Mouse (Mus musculus) midbrain, postnatal 0 days (tissue): ENCODE measurements around the gene Mki67. TPM values are rescaled to one million over a fixed set of nuclear protein-coding genes. Genes with fewer than 3 reads are reported as not detected.
A peak's percentile ranks its signal among the peaks of the same experiment; 100 is the strongest.

ENCODE experiments used
- ATAC-seq: fragments of 200-750 bp; cut with Nextera tagmentation; 2 replicates; pipeline ENCODE4 v1.8.0; 2017; ENCODE audit warnings: moderate number of reproducible peaks, mild to moderate bottlenecking, moderate TSS enrichment, moderate library complexity; ENCODE audit not compliant: low FRiP score
- DNase-seq: peaks from one replicate; pipeline ENCODE4 v3.0.0-alpha.2; 2015; ENCODE audit warnings: low spot score
- H3K27ac ChIP-seq: fragments of 300-500 bp; sonication (generic); 2 replicates; pipeline ENCODE4 v1.5.1; 2014; ENCODE audit warnings: low read depth, mild to moderate bottlenecking, low read length, mixed read lengths
- H3K27me3 ChIP-seq: fragments of 300-500 bp; sonication (generic); 2 replicates; pipeline ENCODE4 v1.6.1; 2014; ENCODE audit warnings: low read length, control low read depth, mixed read lengths; ENCODE audit not compliant: insufficient read depth
- H3K36me3 ChIP-seq: fragments of 300-500 bp; sonication (generic); 2 replicates; pipeline ENCODE4 v1.6.1; 2014; ENCODE audit warnings: low read length, control low read depth, mixed read lengths; ENCODE audit not compliant: insufficient read depth
- H3K4me1 ChIP-seq: fragments of 300-500 bp; sonication (generic); 2 replicates; pipeline ENCODE4 v1.6.1; 2014; ENCODE audit warnings: mild to moderate bottlenecking, control low read depth, antibody characterized with exemption, low read length, mixed read lengths; ENCODE audit not compliant: insufficient read depth
- H3K4me2 ChIP-seq: fragments of 300-500 bp; sonication (generic); 2 replicates; pipeline ENCODE4 v1.6.1; 2014; ENCODE audit warnings: low read depth, mild to moderate bottlenecking, low read length, mixed read lengths; ENCODE audit not compliant: poor library complexity, severe bottlenecking
- H3K4me3 ChIP-seq: fragments of 300-500 bp; sonication (generic); 2 replicates; pipeline ENCODE4 v1.5.1; 2014; ENCODE audit warnings: low read depth, mild to moderate bottlenecking, low read length, moderate library complexity
- H3K9ac ChIP-seq: fragments of 300-500 bp; sonication (generic); replicated peaks from 2 replicates; pipeline ENCODE4 v1.6.1; 2014; ENCODE audit warnings: mild to moderate bottlenecking, low read length, moderate library complexity, mixed read lengths; ENCODE audit not compliant: poor library complexity, severe bottlenecking
- H3K9me3 ChIP-seq: fragments of 300-500 bp; sonication (generic); 2 replicates; pipeline ENCODE4 v1.6.1; 2016; ENCODE audit warnings: low read length, control low read depth
- CTCF ChIP-seq: IDR thresholded peaks from 2 replicates; pipeline ENCODE4 v1.5.1; 2016; ENCODE audit warnings: antibody characterized with exemption, mild to moderate bottlenecking
- WGBS: fragments of 180-500 bp; shearing (Covaris S2); extraction: QIAGEN DNeasy Blood & Tissue Kit; methylation state at CpG from one replicate; pipeline ENCODE4 v1.1.7; 2014; 5-methylcytosine and 5-hydroxymethylcytosine counted together
- polyA plus RNA-seq: library from polyadenylated mRNA; unstranded; fragments of >200 nt; fragmentation: Nextera tagmentation; extraction: Ambion mirVana; gene quantifications from 2 replicates; pipeline ENCODE4 v1.2.1, GENCODE M21; 2015
- total RNA-seq: library from RNA; depleted of rRNA; stranded (reverse); fragments of >200 nt; gene quantifications from 2 replicates; pipeline ENCODE4 v1.2.3, GENCODE M21; 2014

Mki67 gene
- total and polyA plus RNA-seq, 2 experiments from 2014 or later = 2.1 to 8.9 TPM

GRCm38 (mm10) chr7:135676722-135677121 lies 39.4 kb downstream of the Mki67 start:
- no peak for TF ChIP-seq CTCF
- 83% methylated on average over 8 of the region's 8 CpGs for WGBS
- Histone ChIP-seq H3K27ac (no peak overlapping the region), H3K4me2 (no peak overlapping the region), H3K4me3 (no peak overlapping the region), H3K27me3 (no peaks in the 10 kb centered on the region), H3K4me1 (no peaks in the 10 kb centered on the region), H3K36me3 (no peaks in the 10 kb centered on the region; the same call in 1 of the 2 replicates), H3K9me3 (no peaks in the 10 kb centered on the region), H3K9ac (no peak overlapping the region)
- ATAC-seq (no peak), DNase-seq (peak; percentile 47)

DNA sequence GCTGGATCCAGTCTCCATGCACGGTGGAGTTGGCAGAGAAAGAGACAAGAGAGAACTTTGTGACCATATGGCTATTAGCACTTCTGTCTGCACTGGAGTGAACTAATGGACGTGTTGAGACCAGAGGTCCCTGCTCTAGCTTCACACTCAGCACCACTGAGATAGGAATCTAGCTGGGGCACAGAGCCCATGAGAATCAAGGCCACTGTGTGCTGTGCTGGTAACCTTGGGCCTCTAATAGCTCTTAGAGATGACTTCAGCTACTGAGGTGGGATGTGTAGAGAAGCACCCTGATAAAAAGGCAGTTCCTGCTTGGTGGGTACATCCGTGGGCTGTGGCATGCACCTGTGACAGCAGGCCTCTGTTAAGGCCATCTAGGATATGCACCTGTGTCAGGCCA lies 42.6 kb downstream of the Mki67 start:
- ATAC-seq = no peak
- Histone ChIP-seq H3K9ac (no peak overlapping the region), H3K36me3 (no peaks in the 10 kb centered on the region), H3K4me3 (no peak overlapping the region), H3K27me3 (no peaks in the 10 kb centered on the region), H3K9me3 (no peaks in the 10 kb centered on the region), H3K4me2 (no peak overlapping the region), H3K4me1 (no peaks in the 10 kb centered on the region), H3K27ac (no peak overlapping the region)
- DNase-seq = no peak
- no peak for TF ChIP-seq CTCF
- WGBS = 70% methylated on average over 3 of the region's 3 CpGs

- peak; percentile 92 for TF ChIP-seq CTCF
- no peaks in the 10 kb centered on the region for H3K9me3 ChIP-seq
- no peak overlapping the region for H3K4me3 ChIP-seq
- ATAC-seq (peak; percentile 56), DNase-seq (peak; percentile 94)
- 41% methylated on average over 16 of the region's 16 CpGs for WGBS
- H3K27me3 ChIP-seq = no peaks in the 10 kb centered on the region
- no peak overlapping the region for H3K4me2 ChIP-seq
- H3K9ac ChIP-seq = no peak overlapping the region
- H3K27ac ChIP-seq = no peak overlapping the region
- 0 out of 2 replicates have a peak, but pooled peaks cover 2% of the 10 kb centered on the region for H3K36me3 ChIP-seq
- no peaks in the 10 kb centered on the region for H3K4me1 ChIP-seq
Measured at GRCm38 (mm10) chr7:135668852-135669739, 47.1 kb downstream of the Mki67 start.

DNA sequence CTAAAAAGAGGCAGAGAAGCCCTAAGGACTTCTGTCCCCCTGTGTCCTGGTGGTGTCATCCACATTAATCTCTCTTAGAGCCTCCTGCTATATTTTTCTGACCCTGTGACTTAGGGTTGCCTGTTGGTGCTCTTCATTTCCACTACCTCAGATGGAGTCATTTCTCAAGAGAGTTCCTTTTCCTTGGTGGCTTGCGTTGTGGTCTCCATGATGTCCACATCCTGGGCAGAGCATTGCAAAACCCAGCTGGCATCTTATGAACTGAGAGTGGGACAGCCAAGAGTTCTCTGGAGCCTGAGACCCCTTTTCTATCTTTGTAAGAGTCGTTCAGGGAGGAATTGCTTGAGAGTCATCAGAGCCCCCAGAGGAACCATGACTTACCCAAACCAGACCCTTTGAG lies 49.8 kb downstream of the Mki67 start:
- no peak overlapping the region for H3K9ac ChIP-seq
- WGBS = 90% methylated on average over 2 of the region's 2 CpGs
- no peaks in the 10 kb centered on the region for H3K27me3 ChIP-seq
- DNase-seq (no peak), ATAC-seq (no peak)
- H3K4me2 ChIP-seq = no peak overlapping the region
- H3K4me1 ChIP-seq = no peaks in the 10 kb centered on the region
- no peaks in the 10 kb centered on the region for H3K9me3 ChIP-seq
- H3K36me3 ChIP-seq = peaks cover 5% of the 10 kb centered on the region; the same call in 1 of the 2 replicates
- no peak overlapping the region for H3K27ac ChIP-seq
- TF ChIP-seq CTCF = no peak
- H3K4me3 ChIP-seq = no peak overlapping the region

- Histone ChIP-seq H3K36me3 (peaks cover 10% of the 10 kb centered on the region), H3K9me3 (no peaks in the 10 kb centered on the region), H3K4me2 (no peak overlapping the region), H3K4me3 (no peak overlapping the region), H3K27ac (no peak overlapping the region), H3K9ac (no peak overlapping the region), H3K27me3 (no peaks in the 10 kb centered on the region), H3K4me1 (no peaks in the 10 kb centered on the region)
- no peak for ATAC-seq
- no peak for TF ChIP-seq CTCF
- no peak for DNase-seq
- WGBS = 84% methylated on average over 7 of the region's 7 CpGs
Measured at GRCm38 (mm10) chr7:135664211-135664610, 52.0 kb downstream of the Mki67 start.

DNA sequence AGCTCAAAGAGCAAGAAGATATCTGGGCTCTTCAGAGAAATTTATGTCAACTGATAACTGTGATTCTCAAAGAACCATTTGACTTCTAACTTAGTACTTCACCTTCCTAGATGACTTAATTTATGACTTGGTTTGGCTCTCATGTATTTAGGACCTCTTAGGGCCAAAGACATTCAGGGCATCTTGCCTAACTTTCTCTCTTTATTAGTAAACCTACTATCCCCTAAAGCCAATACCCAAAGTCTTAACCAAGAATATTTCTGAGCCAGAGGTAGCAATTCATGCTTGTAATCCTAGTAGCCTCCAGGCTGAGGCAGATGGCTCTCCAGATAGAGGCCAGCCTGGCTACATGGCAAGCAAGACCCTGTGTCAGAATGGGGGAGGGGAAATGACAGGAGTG lies 55.8 kb downstream of the Mki67 start:
- Histone ChIP-seq H3K9ac (no peak overlapping the region), H3K9me3 (no peaks in the 10 kb centered on the region), H3K4me3 (no peak overlapping the region), H3K36me3 (peaks cover 8% of the 10 kb centered on the region), H3K27ac (no peak overlapping the region), H3K27me3 (no peaks in the 10 kb centered on the region), H3K4me1 (no peaks in the 10 kb centered on the region; the same call in 1 of the 2 replicates), H3K4me2 (no peak overlapping the region)
- ATAC-seq (no peak), DNase-seq (no peak)
- TF ChIP-seq CTCF = no peak
